Comparison of ENCODE assay signal across 9 mouse cellular contexts in genomic region chr15:79192885-79193845, GRCm38 (mm10). TPM values are rescaled to one million over a fixed set of nuclear protein-coding genes. Genes with fewer than 3 reads are reported as not detected.
DNase-seq lines count a peak whose midpoint lies in the region; ATAC-seq and TF ChIP-seq lines count a peak whose summit lies in the region.
"Had no signal": no experiment of that assay in that cellular context is flagged by ENCODE, and none has a peak within 500 bp of the region (broad histone marks: within the 10 kb centered on the region; RNA-seq: fewer than 3 reads in every experiment).

No protein-coding gene starts in this region.

- no peak overlapping the region for H3K4me3 ChIP-seq in hindbrain, embryonic 12.5 days
- H3K4me3 ChIP-seq in limb, embryonic 14.5 days (replicated peaks; ENCODE audit: low read length), result no peak overlapping the region
- H3K4me3 ChIP-seq in neural tube, embryonic 15.5 days (replicated peaks), result no peak overlapping the region

- H3K4me1 ChIP-seq in hindbrain, embryonic 12.5 days, result peaks cover 29% of the 10 kb centered on the region
- H3K4me1 ChIP-seq in limb, embryonic 14.5 days (ENCODE audit: control insufficient read depth, insufficient read depth, low read length), result peaks cover 13% of the 10 kb centered on the region; the same call in 1 of the 2 replicates
- H3K4me1 ChIP-seq in neural tube, embryonic 15.5 days, result peaks cover 19% of the 10 kb centered on the region

- no peaks in the 10 kb centered on the region for H3K36me3 ChIP-seq in hindbrain, embryonic 12.5 days
- no peaks in the 10 kb centered on the region for H3K36me3 ChIP-seq in limb, embryonic 14.5 days (ENCODE audit: control insufficient read depth, insufficient read depth, low read length)
- no peaks in the 10 kb centered on the region for H3K36me3 ChIP-seq in neural tube, embryonic 15.5 days

- peak; percentile 56 for DNase-seq in right cerebral cortex, adult 18-20 months
- DNase-seq in right cerebral cortex, postnatal 25 days, result no peak
- DNase-seq in fat pad, adult 2 months (ENCODE audit: extremely low read depth, low read depth, low spot score), result peak; percentile 40
- DNase-seq in limb, embryonic 14.5 days (ENCODE audit: low spot score), result peak; percentile 43
- no peak for DNase-seq in liver
- no peak for DNase-seq in kidney, postnatal 14 days

- H3K9ac ChIP-seq in hindbrain, embryonic 12.5 days, result peak overlapping the region; percentile 47; the same call in 1 of the 2 replicates
- H3K9ac ChIP-seq in limb, embryonic 14.5 days (ENCODE audit: low read depth, low read length, severe bottlenecking), result peak overlapping the region; percentile 48
- H3K9ac ChIP-seq in neural tube, embryonic 15.5 days (replicated peaks), result 0 out of 2 replicates have a peak overlapping the region, but pooled peaks have one; percentile 26

- no peak for TF ChIP-seq POLR2A in limb, embryonic 14.5 days (IDR thresholded peaks at IDR 0.05; ENCODE audit: borderline replicate concordance, extremely low read depth, insufficient read depth, insufficient read length)

- ATAC-seq in hindbrain, embryonic 12.5 days (ENCODE audit: low FRiP score), result peak; percentile 85
- ATAC-seq in limb, embryonic 14.5 days (ENCODE audit: low FRiP score, low read depth), result peak; percentile 34; the same call in 1 of the 2 replicates
- ATAC-seq in neural tube, embryonic 15.5 days (ENCODE audit: low FRiP score), result peak; percentile 83

- no peaks in the 10 kb centered on the region for H3K27me3 ChIP-seq in hindbrain, embryonic 12.5 days
- H3K27me3 ChIP-seq in limb, embryonic 14.5 days (ENCODE audit: control insufficient read depth, insufficient read depth, low read length), result no peaks in the 10 kb centered on the region
- no peaks in the 10 kb centered on the region for H3K27me3 ChIP-seq in neural tube, embryonic 15.5 days (replicated peaks)

- peak overlapping the region; percentile 33 for H3K4me2 ChIP-seq in hindbrain, embryonic 12.5 days (replicated peaks)
- H3K4me2 ChIP-seq in limb, embryonic 14.5 days (replicated peaks; ENCODE audit: low read depth, low read length, severe bottlenecking), result peak overlapping the region; percentile 19; the same call in 1 of the 2 replicates
- H3K4me2 ChIP-seq in neural tube, embryonic 15.5 days, result peak overlapping the region; percentile 40

- WGBS in hindbrain, embryonic 12.5 days, result 22% methylated on average over 27 of the region's 27 CpGs
- WGBS in limb, embryonic 14.5 days, result 40% methylated on average over 25 of the region's 27 CpGs
- 15% methylated on average over 27 of the region's 27 CpGs for WGBS in neural tube, embryonic 15.5 days

- H3K9me3 ChIP-seq in hindbrain, embryonic 12.5 days (replicated peaks), result no peaks in the 10 kb centered on the region
- no peaks in the 10 kb centered on the region for H3K9me3 ChIP-seq in limb, embryonic 14.5 days (ENCODE audit: control insufficient read depth, low read length)
- H3K9me3 ChIP-seq in neural tube, embryonic 15.5 days (replicated peaks), result no peaks in the 10 kb centered on the region

- peak overlapping the region; percentile 92 for H3K27ac ChIP-seq in hindbrain, embryonic 12.5 days
- peak overlapping the region; percentile 72 for H3K27ac ChIP-seq in limb, embryonic 14.5 days (replicated peaks; ENCODE audit: low read depth, low read length)
- H3K27ac ChIP-seq in neural tube, embryonic 15.5 days (replicated peaks), result peak overlapping the region; percentile 90
- H3K27ac ChIP-seq: macrophage had no signal

RNA-seq across cellular contexts. Expression of gene Sox10, which starts 28.1 kb away (rescaled TPM):
- 12.4 and 19.5 TPM in 2 replicates for polyA plus RNA-seq in hindbrain, embryonic 12.5 days (2016; fragmentation: Nextera tagmentation; extraction: Ambion mirVana)
- 20.3 and 26.9 TPM in 2 replicates for polyA plus RNA-seq in limb, embryonic 14.5 days (2012; rRNA removed)
- polyA plus RNA-seq in limb, embryonic 14.5 days (2014; fragmentation: Nextera tagmentation; extraction: Ambion mirVana), result 7.8 and 9.0 TPM in 2 replicates
- polyA plus RNA-seq in neural tube, embryonic 15.5 days (2015; fragmentation: Nextera tagmentation; extraction: Ambion mirVana), result 11.6 and 13.4 TPM in 2 replicates
- polyA plus RNA-seq: macrophage had no signal

RNA-seq across cellular contexts. Expression of gene Pick1, which starts 35.8 kb away (rescaled TPM):
- 67.1 and 72.6 TPM in 2 replicates for polyA plus RNA-seq in hindbrain, embryonic 12.5 days (2016; fragmentation: Nextera tagmentation; extraction: Ambion mirVana)
- 82.4 and 82.6 TPM in 2 replicates for polyA plus RNA-seq in limb, embryonic 14.5 days (2012; rRNA removed)
- 23.3 and 25.7 TPM in 2 replicates for polyA plus RNA-seq in limb, embryonic 14.5 days (2014; fragmentation: Nextera tagmentation; extraction: Ambion mirVana)
- 89.9 and 99.7 TPM in 2 replicates for polyA plus RNA-seq in neural tube, embryonic 15.5 days (2015; fragmentation: Nextera tagmentation; extraction: Ambion mirVana)

RNA-seq across cellular contexts. Expression of gene Gm49486, which starts 36.0 kb away (rescaled TPM):
- polyA plus RNA-seq in hindbrain, embryonic 12.5 days (2016; fragmentation: Nextera tagmentation; extraction: Ambion mirVana), result 1.0 TPM in 2 replicates
- 1.5 and 2.6 TPM in 2 replicates for polyA plus RNA-seq in limb, embryonic 14.5 days (2012; rRNA removed)
- 0.89 and 1.2 TPM in 2 replicates for polyA plus RNA-seq in limb, embryonic 14.5 days (2014; fragmentation: Nextera tagmentation; extraction: Ambion mirVana)
- 1.3 and 1.5 TPM in 2 replicates for polyA plus RNA-seq in neural tube, embryonic 15.5 days (2015; fragmentation: Nextera tagmentation; extraction: Ambion mirVana)
- polyA plus RNA-seq: macrophage had no signal

RNA-seq across cellular contexts. Expression of gene 1700088E04Rik, which starts 52.1 kb away (rescaled TPM):
- 13.4 and 15.8 TPM in 2 replicates for polyA plus RNA-seq in hindbrain, embryonic 12.5 days (2016; fragmentation: Nextera tagmentation; extraction: Ambion mirVana)
- 3.8 and 4.7 TPM in 2 replicates for polyA plus RNA-seq in limb, embryonic 14.5 days (2012; rRNA removed)
- 6.1 and 7.1 TPM in 2 replicates for polyA plus RNA-seq in limb, embryonic 14.5 days (2014; fragmentation: Nextera tagmentation; extraction: Ambion mirVana)
- 11.3 and 12.6 TPM in 2 replicates for polyA plus RNA-seq in neural tube, embryonic 15.5 days (2015; fragmentation: Nextera tagmentation; extraction: Ambion mirVana)

RNA-seq across cellular contexts. Expression of gene Polr2f, which starts 52.4 kb away (rescaled TPM):
- polyA plus RNA-seq in hindbrain, embryonic 12.5 days (2016; fragmentation: Nextera tagmentation; extraction: Ambion mirVana), result 298 and 337 TPM in 2 replicates
- 116 and 192 TPM in 2 replicates for polyA plus RNA-seq in limb, embryonic 14.5 days (2012; rRNA removed)
- polyA plus RNA-seq in limb, embryonic 14.5 days (2014; fragmentation: Nextera tagmentation; extraction: Ambion mirVana), result 326 and 334 TPM in 2 replicates
- 248 and 249 TPM in 2 replicates for polyA plus RNA-seq in neural tube, embryonic 15.5 days (2015; fragmentation: Nextera tagmentation; extraction: Ambion mirVana)

Comparison
In these comparisons a context has a peak if more than half of its experiments do, and no peak if none do; other contexts are left out.
1. DNase-seq: peak in right cerebral cortex, adult 18-20 months (single experiment), fat pad, adult 2 months (single experiment) and limb, embryonic 14.5 days (single experiment); none in right cerebral cortex, postnatal 25 days (single experiment), liver (single experiment) and kidney, postnatal 14 days (single experiment).
2. ATAC-seq: peak in every context shown above with its lines; median percentile 85 in hindbrain, embryonic 12.5 days; 83 in neural tube, embryonic 15.5 days; 34 in limb, embryonic 14.5 days.
3. Peak in every context shown above with its lines, with median percentiles within 50 percentile points of each other: H3K27ac ChIP-seq, H3K4me2 ChIP-seq and H3K9ac ChIP-seq.